Mouse (Mus musculus): Measurements from ENCODE around the gene Pkm.
A peak's percentile ranks its signal among the peaks of the same experiment; 100 is the strongest.

The Pkm gene

GRCm38 (mm10) chr9:59716275-59716898 is 60.2 kb downstream of the Pkm start:
- DNase-seq, result no peak

GRCm38 (mm10) chr9:59718237-59718636 is 62.1 kb downstream of the Pkm start:
- no peak for DNase-seq

- DNase-seq, result no peak
These were observed 65.0 kb downstream of the Pkm start for GRCm38 (mm10) chr9:59721144-59721543.

- DNase-seq, result peak; percentile 61
These were observed 67.0 kb downstream of the Pkm start for GRCm38 (mm10) chr9:59723096-59723657.

GRCm38 (mm10) chr9:59723791-59724442 is 67.7 kb downstream of the Pkm start:
- peak; percentile 70 for DNase-seq

GRCm38 (mm10) chr9:59725515-59725914 is 69.3 kb downstream of the Pkm start:
- no peak for DNase-seq

GRCm38 (mm10) chr9:59727569-59728286 is 71.6 kb downstream of the Pkm start:
- no peak for DNase-seq
